Mouse (Mus musculus) brown adipose tissue, adult 24 weeks (tissue): ENCODE data around the gene Gm42420. TPM values are rescaled to one million over a fixed set of nuclear protein-coding genes. Genes with fewer than 3 reads are reported as not detected.

ENCODE experiments used
- H3K27ac ChIP-seq: fragments of 200-500 bp; replicated peaks from 2 replicates; pipeline ENCODE4 v1.5.1; 2012; ENCODE audit warnings: low read depth, mild to moderate bottlenecking, low read length
- H3K4me1 ChIP-seq: fragments of 200-500 bp; 2 replicates; pipeline ENCODE4 v1.6.1; 2012; ENCODE audit warnings: low read length, mixed read lengths; ENCODE audit not compliant: control insufficient read depth, insufficient read depth, insufficient read length
- H3K4me3 ChIP-seq: fragments of 200-500 bp; 2 replicates; pipeline ENCODE4 v1.5.1; 2012; ENCODE audit warnings: low read depth, mild to moderate bottlenecking, low read length, moderate library complexity; ENCODE audit not compliant: insufficient read depth
- polyA plus RNA-seq: library from polyadenylated mRNA; stranded (reverse); fragments of >200 nt; gene quantifications from 2 replicates; pipeline ENCODE4 v1.2.4, GENCODE M21; 2012; ENCODE audit not compliant: missing spikeins, insufficient read depth, insufficient read length

The Gm42420 gene
- polyA plus RNA-seq, 1 experiment, result not detected

- Histone ChIP-seq H3K4me1 (no peaks in the 10 kb centered on the region), H3K27ac (peak within 1 kb of the TSS; percentile 63), H3K4me3 (peak within 1 kb of the TSS; percentile 63)
These were observed 27.8 kb upstream of the Gm42420 start, which contains the start of gene Dennd2a for GRCm38 (mm10) chr6:39557723-39558261. Gene Dennd2a (minus strand): TSS chr6:39557867.

DNA sequence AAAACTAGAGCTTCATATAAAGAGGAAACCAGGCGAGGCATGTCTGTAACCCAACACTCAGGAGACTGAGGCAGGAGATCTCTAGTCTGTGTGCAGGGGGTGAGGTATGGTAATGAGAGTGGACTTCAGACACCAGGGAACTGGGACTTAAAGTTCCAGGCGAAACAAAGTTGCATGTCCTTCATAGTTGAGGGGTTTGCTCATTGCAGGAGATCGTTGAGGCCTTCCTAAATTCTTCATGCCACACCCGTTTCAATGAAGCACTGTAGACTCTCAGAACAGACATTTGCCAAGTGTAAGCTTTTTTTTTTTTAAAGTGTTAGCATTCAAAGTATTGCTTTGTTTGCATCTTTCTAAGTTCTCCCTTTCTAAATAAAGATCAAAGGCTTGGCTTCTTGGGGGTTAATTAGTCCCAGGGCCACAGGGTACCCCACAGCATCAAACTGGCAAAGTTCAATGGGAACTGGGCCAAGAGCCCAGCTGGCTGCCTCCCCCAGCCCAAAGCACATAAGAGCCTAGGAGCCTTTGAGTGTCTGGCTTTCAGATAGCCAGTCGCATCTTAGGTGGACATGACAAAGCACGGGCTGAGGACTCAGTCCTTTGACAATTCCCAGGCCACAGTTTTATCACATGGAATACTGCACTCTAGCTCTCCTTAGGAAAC is 26.1 kb upstream of the Gm42420 start:
- Histone ChIP-seq H3K4me1 (no peaks in the 10 kb centered on the region), H3K4me3 (no peak overlapping the region), H3K27ac (no peak overlapping the region)

DNA sequence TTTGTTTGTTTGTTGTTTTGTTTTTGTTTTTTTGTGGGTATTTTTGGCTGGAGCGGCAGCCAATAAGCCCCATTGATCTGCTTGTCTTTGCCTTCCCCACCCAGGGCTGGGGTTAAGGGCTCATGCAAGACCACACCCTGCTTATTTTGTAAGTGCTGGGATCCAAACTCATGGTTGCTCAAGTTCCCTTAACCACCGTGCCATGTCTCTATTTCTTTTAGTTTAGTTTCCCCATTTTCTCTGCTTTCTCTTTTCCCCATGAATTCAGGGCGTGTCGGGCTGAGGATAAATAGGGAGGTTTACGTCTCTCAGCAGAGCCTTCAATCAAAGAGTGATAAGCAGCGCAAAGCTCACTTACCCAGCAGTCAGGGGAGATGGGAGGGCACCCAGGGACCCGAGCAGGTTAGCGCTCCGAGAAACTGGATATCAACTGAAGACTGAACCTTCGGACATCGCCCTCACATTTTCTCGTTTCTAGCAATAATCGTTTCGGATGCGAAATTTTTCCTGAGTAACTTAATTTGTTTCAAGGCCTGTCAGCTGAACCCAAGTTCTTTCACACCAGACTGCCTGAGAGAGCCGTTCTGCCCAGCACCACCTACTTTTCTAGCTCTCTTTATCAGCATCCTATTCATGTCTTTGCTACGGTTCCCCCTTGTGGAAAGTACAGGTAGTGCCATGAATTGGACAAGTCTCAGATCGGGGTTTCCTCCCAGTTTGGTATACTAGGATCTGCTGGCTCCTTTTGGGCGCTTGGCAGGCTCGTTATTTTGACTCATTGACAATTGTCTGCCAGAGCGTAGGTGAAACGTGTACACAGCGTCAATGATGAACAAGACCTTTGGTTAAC is 23.2 kb upstream of the Gm42420 start:
- Histone ChIP-seq H3K4me3 (peak overlapping the region; percentile 23; the same call in 1 of the 2 replicates), H3K27ac (no peak overlapping the region), H3K4me1 (no peaks in the 10 kb centered on the region)

DNA sequence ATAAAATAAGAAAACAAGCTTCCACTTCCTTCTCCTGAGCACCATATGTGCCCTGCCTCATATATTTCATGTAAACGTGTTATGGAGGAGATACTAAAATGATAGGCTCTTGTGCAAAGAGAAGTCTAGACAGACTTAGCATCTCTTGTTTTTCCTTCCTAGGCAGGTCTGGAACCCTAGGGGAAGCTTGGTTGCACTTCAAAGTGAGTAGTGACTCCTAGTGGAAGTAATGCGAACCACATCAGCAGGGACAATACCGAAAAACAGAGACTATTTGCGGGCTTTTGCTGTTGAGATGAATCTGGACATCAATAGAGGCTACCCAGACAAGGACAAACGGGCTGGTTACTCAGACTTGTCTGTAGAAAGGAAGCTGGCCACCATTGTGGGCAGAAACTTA is 18.0 kb upstream of the Gm42420 start:
- no peaks in the 10 kb centered on the region for H3K4me1 ChIP-seq
- no peak overlapping the region for H3K4me3 ChIP-seq
- no peak overlapping the region for H3K27ac ChIP-seq

GRCm38 (mm10) chr6:39570426-39570825 is 15.1 kb upstream of the Gm42420 start:
- Histone ChIP-seq H3K27ac (no peak overlapping the region), H3K4me3 (no peak overlapping the region), H3K4me1 (peaks cover 5% of the 10 kb centered on the region; the same call in 1 of the 2 replicates)

GRCm38 (mm10) chr6:39573791-39574554 is 11.6 kb upstream of the Gm42420 start, which contains the start of gene Adck2:
Gene Adck2 (plus strand): TSS chr6:39573873.
- peak within 1 kb of the TSS; percentile 95 for H3K4me3 ChIP-seq

GRCm38 (mm10) chr6:39574555-39574869 is 11.0 kb upstream of the Gm42420 start:
- Histone ChIP-seq H3K4me3 (peak overlapping the region; percentile 95), H3K4me1 (peaks cover 5% of the 10 kb centered on the region; the same call in 1 of the 2 replicates), H3K27ac (peak overlapping the region; percentile 85)

More at GRCm38 (mm10) chr6:39573791-39574554, 11.6 kb upstream of the Gm42420 start, which contains the start of gene Adck2:
- peaks cover 5% of the 10 kb centered on the region; the same call in 1 of the 2 replicates for H3K4me1 ChIP-seq
- peak within 1 kb of the TSS; percentile 91 for H3K27ac ChIP-seq

DNA sequence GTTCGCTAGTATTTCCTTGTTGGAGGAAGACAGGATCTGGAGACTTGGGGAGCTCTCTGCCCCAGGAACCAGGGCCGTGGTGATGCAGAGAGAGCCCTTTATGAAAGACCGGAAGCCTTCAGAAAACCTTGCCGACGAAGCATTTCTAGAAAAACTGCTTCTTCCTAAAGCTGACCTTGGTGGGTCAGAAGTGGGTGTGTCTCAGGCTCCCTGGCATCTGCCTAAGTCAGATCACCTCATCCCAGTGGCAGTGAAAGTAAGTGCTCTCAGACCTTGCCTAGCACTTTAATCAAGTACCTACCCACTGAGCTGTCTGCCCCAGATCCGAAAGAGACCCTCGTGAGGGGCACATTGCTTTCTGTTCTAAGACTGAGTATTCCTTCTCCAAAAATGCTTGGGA is 10.6 kb upstream of the Gm42420 start:
- peak overlapping the region; percentile 54 for H3K27ac ChIP-seq
- H3K4me3 ChIP-seq, result peak overlapping the region; percentile 95
- H3K4me1 ChIP-seq, result peaks cover 5% of the 10 kb centered on the region; the same call in 1 of the 2 replicates

DNA sequence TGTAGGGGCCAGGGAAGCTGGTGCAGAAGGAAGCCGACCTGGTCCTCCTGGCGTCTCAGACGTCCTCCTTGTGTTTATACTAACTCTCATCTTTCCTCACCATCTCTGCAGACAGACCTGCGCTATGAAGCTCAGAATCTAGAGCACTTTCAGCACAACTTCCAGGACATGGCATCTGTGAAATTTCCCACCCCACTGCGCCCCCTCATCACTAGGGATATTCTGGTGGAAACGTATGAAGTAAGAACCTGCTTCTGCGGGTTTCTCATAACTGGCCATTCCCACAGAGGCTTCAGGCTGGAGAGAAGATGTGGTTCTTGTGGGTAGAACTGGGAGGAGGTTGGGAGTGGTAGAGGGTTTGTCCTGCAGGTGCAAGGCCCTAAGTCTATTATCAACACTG is 6.0 kb upstream of the Gm42420 start:
- H3K4me3 ChIP-seq, result no peak overlapping the region
- H3K4me1 ChIP-seq, result no peaks in the 10 kb centered on the region
- H3K27ac ChIP-seq, result no peak overlapping the region

DNA sequence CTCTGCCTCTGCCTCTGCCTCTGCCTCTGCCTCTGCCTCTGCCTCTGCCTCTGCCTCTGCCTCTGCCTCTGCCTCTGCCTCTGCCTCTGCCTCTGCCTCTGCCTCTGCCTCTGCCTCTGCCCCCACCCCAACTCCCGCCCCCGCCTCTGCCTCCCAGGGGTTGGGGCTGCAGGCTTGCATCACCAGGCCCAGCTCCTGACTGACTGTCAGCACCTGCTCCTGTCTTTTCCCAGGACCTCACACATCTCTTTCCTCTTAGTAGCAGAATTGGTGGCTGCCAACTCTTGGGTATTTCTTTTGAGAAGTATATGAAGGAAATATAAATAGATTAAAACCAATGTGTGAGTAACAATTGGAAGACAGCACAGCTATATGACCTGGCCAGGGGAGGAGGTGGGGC is 5.0 kb upstream of the Gm42420 start:
- Histone ChIP-seq H3K4me3 (no peak overlapping the region), H3K27ac (no peak overlapping the region), H3K4me1 (no peaks in the 10 kb centered on the region)

GRCm38 (mm10) chr6:39581087-39581784 is 4.3 kb upstream of the Gm42420 start:
- H3K4me3 ChIP-seq, result no peak overlapping the region
- no peaks in the 10 kb centered on the region for H3K4me1 ChIP-seq
- no peak overlapping the region for H3K27ac ChIP-seq

DNA sequence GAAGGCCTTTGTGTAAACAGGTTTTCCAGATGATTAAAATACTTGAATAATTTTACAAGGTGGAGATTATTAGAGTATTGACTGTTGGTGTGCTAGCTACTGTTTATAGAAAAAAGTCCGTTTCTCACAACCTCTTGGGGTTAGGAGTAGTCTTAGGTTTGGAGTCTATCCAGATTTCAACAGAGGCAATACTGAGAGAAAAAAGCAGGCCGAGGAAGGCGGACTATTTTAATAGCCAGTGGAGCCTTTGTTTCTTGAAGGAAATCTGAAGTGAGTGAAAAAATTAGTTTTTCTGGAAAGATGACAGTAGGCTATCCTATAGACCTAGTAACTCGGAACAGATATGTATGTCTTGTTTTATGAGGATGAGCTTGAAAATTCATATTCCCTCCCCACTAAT is 5.9 kb downstream of the Gm42420 start:
- H3K27ac ChIP-seq, result peak overlapping the region; percentile 81
- H3K4me3 ChIP-seq, result peak overlapping the region; percentile 89
- peaks cover 7% of the 10 kb centered on the region for H3K4me1 ChIP-seq

DNA sequence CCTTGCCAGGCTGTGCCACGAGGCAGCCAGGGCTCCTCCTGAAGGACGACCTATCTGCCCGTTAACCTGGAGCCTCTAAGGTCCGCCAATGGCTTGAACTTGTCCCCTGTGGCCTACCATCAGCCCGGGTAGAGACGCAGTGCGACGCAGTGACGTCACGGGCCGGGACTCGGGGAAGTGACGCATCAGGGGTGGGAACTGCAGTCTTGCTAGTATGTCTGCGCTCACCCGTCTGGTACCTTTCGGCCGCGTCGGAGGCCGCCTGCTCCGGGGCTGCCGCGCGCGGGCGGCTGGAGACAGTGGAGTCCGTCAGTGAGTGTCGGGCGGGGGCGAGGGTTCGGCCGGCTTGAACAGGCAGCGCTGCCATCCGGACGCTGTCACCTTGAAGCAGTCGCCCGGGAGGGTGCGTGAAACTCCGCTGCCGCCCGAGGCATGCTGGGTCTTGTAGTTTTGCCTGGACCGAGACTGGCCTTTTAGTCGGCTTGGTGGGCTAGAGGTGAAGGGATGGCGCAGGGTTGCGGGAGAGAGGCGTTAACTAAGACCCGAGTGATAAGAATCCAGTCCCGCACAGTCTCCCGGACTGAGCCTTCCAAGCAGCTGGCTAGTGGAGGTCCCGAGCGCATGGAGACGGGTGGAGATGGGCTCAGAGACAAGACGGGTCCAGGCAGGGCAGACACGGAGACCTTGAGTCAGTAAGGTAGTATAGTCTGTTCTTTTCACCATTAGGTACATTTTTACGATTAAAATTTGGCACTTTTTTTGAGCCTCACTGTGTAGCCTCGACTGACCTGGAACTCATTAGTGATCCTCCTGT is 7.1 kb downstream of the Gm42420 start, which contains the start of gene Ndufb2:
Gene Ndufb2 (plus strand): TSS at position 174 of the 814 bp plus-strand sequence.
- Histone ChIP-seq H3K27ac (peak within 1 kb of the TSS; percentile 98), H3K4me3 (peak within 1 kb of the TSS; percentile 89), H3K4me1 (peaks cover 7% of the 10 kb centered on the region)
